Mouse (Mus musculus): ENCODE measurements around the gene Ksr1.

The Ksr1 gene

GRCm38 (mm10) chr11:79093386-79093906, 52.8 kb downstream of the Ksr1 start:
- DNase-seq (ENCODE audit: low spot score), result no peak

- no peak for DNase-seq (ENCODE audit: low spot score)
Observed at GRCm38 (mm10) chr11:79092802-79093201, 53.4 kb downstream of the Ksr1 start.

DNA sequence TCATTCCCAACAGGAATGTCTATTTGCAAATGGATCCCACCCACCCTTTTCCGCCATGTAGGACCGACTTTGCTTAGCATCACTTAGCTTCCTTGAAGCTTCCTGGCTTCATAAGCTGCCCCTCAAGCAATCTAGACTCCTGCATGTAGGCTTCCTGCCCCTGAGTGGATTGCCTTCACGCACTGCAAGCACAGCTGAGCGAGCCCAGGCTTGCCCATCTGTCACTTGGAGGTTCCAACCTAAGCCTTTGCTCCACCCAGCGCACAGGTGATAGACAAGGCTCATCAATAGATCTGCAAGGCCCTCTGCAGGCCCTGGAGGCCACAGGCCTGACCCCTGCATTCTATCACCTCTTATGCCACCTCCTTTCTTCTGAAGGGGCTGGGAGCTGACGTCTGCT, 54.0 kb downstream of the Ksr1 start:
- DNase-seq (ENCODE audit: low spot score), result no peak

DNA sequence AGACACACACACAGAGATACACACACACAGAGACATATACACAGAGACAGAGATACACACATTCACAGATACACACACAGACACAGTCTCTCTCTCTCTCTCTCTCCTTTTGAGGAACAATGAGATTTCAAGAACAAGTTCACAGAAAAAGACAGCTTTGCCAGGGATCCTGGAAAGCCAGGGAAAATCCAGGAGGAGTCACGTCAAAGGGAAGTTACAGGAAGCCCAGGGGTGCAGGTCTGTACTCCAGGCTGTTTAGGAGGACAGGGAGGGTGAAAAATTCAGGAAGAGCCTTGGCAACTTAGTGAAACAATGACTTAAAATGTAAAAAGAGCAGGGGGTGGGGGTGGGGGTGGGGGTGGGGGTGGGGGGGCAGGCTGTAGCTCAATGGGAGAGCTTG, 56.5 kb downstream of the Ksr1 start:
- DNase-seq (ENCODE audit: low spot score), result no peak

- DNase-seq (ENCODE audit: low spot score), result no peak
Observed at GRCm38 (mm10) chr11:79089027-79089426, 57.2 kb downstream of the Ksr1 start.

DNA sequence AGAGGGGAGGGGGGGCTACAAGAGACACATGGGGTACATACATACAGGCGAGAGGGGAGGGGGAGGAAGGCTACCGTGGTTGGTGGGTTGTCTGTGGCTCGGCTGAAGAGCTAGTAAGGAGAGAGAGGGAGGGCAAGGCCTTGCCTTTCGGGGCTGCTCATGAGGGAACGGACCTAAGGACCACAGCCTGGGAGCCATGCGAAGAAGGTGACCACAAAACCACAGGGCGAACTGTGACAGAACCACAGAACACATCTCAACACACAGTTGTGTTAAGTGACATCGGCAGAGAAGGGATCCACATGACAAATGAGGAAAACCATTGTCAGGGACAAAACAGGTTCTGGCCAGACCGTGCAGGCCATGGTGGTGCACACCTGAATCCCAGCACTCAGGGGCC, 57.9 kb downstream of the Ksr1 start:
- no peak for DNase-seq (ENCODE audit: low spot score)

- DNase-seq (ENCODE audit: low spot score), result no peak
Observed at GRCm38 (mm10) chr11:79087731-79088311, 58.4 kb downstream of the Ksr1 start.

DNA sequence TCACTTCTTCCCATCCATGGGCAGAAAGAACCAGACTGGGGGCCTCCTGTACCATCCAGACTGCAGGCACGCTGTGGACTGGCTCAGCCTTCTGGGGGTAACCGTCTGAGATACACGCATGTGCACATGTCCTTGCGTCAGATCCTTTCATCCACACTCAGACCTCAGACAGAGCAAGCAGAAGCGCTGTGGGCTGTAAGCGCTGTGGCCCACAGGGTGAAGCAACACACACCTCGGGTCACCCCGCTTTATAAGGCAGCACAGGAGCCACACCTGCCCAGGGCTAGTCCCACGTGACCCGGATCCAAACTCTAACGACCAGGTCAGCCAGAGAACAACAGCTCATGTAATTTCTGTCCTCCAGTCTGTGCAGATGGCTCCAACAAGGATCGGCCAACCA, 59.4 kb downstream of the Ksr1 start:
- DNase-seq (ENCODE audit: low spot score), result no peak

DNA sequence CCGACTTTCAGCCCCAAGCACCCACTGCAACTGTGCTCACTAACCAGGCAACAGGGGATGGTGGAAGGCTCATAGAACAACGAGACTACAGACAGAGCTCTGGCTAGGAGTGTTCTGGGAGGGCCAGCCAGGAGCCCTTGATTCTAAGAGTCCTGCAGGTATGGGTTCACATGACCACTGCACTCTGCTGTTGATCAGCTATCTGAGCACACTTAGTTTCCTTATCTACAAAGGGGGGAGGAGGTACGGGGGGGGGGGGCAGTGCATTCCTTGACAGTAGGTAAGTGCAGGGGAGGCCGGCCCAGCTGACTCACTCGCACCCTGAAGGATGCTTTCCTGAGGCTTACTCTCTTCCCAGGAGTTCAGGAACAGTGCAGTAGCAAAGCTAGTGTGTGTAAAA, 61.1 kb downstream of the Ksr1 start:
- no peak for DNase-seq (ENCODE audit: low spot score)

GRCm38 (mm10) chr11:79083018-79083441, 63.2 kb downstream of the Ksr1 start:
- DNase-seq (ENCODE audit: low spot score), result no peak

GRCm38 (mm10) chr11:79080965-79081891, 65.0 kb downstream of the Ksr1 start:
- no peak for DNase-seq (ENCODE audit: low spot score)

DNA sequence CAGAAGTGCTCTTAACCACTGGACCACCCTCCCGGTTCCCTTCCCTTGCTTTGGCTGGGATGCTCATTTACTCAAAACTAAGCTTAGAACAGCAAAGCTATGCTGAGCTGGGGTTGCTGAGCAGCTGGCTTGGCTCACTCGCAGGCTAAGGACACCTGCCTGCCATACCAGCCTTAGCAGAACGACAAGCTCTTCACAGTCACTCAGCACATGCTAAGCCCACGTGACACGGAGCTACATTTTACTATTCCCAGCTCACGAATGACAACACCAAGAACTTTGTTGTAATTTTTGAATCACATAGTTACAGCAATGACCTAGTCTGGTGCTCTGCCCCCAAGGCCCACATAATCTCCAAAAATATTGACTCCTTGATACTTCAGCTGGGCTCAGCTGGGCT, 66.1 kb downstream of the Ksr1 start:
- DNase-seq (ENCODE audit: low spot score), result no peak

- DNase-seq (ENCODE audit: low spot score), result no peak
Observed at GRCm38 (mm10) chr11:79076484-79076883, 69.7 kb downstream of the Ksr1 start.

DNA sequence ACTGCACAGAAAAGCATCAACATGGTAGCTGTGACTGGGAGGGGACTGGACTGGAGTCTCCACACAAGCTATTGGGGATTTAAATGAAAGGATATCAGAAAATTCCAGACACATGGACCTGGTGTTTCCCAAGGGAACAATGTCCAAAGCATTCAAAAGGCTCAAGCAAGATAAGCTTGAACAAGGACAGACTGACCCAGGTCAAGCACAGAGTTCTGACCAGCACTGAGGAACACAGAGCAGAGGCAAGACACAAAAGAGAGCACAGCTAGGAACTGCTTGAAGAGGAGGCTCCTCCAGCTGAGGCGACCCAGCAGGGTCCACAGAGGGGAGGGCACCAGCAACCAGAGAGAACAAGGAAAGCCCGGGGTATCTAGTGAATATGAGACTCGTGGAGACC, 71.2 kb downstream of the Ksr1 start:
- DNase-seq (ENCODE audit: low spot score), result no peak

GRCm38 (mm10) chr11:79074611-79075010, 71.6 kb downstream of the Ksr1 start:
- DNase-seq (ENCODE audit: low spot score), result no peak

GRCm38 (mm10) chr11:79073583-79073982, 72.6 kb downstream of the Ksr1 start:
- no peak for DNase-seq (ENCODE audit: low spot score)

GRCm38 (mm10) chr11:79072108-79072507, 74.1 kb downstream of the Ksr1 start:
- DNase-seq (ENCODE audit: low spot score), result no peak

GRCm38 (mm10) chr11:79071082-79071972, 74.9 kb downstream of the Ksr1 start:
- DNase-seq (ENCODE audit: low spot score), result no peak

DNA sequence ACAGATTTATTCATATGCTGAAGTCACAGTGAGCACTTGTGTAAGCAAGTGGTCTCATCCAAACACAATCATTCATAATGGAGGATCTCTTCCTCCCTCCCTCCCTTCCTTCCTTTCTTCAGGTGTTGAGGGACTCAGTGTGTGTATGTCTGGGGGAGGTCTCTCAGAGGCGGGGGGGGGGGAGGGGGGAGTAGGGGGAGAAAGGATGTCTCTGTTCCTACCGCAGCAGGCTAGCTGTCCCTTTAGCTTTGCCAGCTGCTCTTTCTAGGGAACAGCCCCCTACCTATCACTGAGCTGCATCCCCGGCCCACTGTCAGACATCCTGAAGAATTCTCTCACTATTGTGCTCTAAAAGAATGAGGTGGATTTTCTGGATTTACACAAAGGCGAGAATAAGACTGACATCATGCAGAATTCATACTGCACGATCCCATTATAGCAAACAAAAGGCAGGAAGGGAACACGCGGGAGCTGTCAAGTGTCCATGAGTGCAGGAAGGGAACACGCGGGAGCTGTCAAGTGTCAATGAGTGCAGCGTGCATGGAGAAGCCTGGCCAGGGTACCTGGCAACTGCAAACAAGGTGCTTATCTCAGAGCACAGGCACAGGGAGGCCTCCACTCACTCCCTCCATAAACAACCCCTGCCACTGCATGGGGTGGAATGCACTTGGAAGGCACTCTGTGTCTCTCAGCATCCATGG, 76.6 kb downstream of the Ksr1 start:
- no peak for DNase-seq (ENCODE audit: low spot score)

DNA sequence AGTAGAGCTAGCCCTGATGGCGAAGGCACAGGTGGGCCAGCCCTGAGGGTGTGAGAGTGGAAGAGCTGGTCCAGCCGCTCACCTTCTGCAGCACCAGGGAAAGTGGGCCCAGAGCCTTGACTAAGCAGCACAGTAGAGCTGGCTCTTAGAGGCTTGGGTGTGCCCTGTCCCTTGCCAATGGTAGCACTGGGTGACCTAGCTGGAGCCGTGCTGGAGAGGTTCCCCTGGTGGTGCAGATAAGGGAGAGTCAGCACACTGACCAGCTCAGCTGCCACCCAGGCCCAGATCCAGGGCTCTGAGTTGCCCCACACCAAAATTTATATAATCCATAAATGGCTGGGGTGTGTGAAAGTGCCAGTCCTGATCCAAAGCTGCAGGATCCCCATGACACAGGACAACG, 79.0 kb downstream of the Ksr1 start:
- no peak for DNase-seq (ENCODE audit: low spot score)

- no peak for DNase-seq (ENCODE audit: low spot score)
Observed at GRCm38 (mm10) chr11:79066191-79066530, 80.0 kb downstream of the Ksr1 start.
